Mouse (Mus musculus) adrenal gland, postnatal 25 days (tissue): ENCODE measurements at regions not wholly inside any gene's neighbourhood (a gene's known extent, or its start where the extent isn't known, plus 50 kb on each side); places are given as distances from the start of the nearest gene placed in this dataset.

Source experiments
- DNase-seq: peaks from one replicate; pipeline ENCODE4 v3.0.0; 2021; ENCODE audit warnings: mixed read lengths

GRCm38 (mm10) chr8:100515896-100516295 lies 1099.6 kb upstream of the Cdh8 start:
- no peak for DNase-seq

GRCm38 (mm10) chr8:100515152-100515551 lies 1098.9 kb upstream of the Cdh8 start:
- no peak for DNase-seq

GRCm38 (mm10) chr8:100506478-100506877 lies 1090.2 kb upstream of the Cdh8 start:
- DNase-seq, result no peak

GRCm38 (mm10) chr8:100500342-100500712 lies 1084.1 kb upstream of the Cdh8 start:
- DNase-seq, result no peak

GRCm38 (mm10) chr8:100499614-100500341 lies 1083.5 kb upstream of the Cdh8 start:
- no peak for DNase-seq

GRCm38 (mm10) chr8:100494445-100494844 lies 1078.2 kb upstream of the Cdh8 start:
- no peak for DNase-seq

- no peak for DNase-seq
These were observed 1059.7 kb upstream of the Cdh8 start for GRCm38 (mm10) chr8:100475950-100476349.

- DNase-seq, result peak; percentile 11
These were observed 1035.0 kb upstream of the Cdh8 start for GRCm38 (mm10) chr8:100451231-100451630.

GRCm38 (mm10) chr8:100450380-100450936 lies 1034.2 kb upstream of the Cdh8 start:
- DNase-seq, result no peak

GRCm38 (mm10) chr8:100446677-100447350 lies 1030.5 kb upstream of the Cdh8 start:
- no peak for DNase-seq
